8 mouse cellular contexts compared by ENCODE assay signal in genomic region chr9:105642460-105643371, GRCm38 (mm10). TPM values are rescaled to one million over a fixed set of nuclear protein-coding genes. Genes with fewer than 3 reads are reported as not detected.
DNase-seq lines count a peak whose midpoint lies in the region; ATAC-seq lines count a peak whose summit lies in the region.

TSS of gene Pik3r4 (plus strand) at chr9:105642978.

- peak within 1 kb of the TSS; percentile 91 for H3K4me2 ChIP-seq in hindbrain, embryonic 15.5 days

- H3K4me1 ChIP-seq in hindbrain, embryonic 15.5 days (replicated peaks): peaks cover 24% of the 10 kb centered on the region

- peak; percentile 91 for ATAC-seq in hindbrain, embryonic 15.5 days (ENCODE audit: low FRiP score, low read depth)

- H3K9ac ChIP-seq in hindbrain, embryonic 15.5 days: peak within 1 kb of the TSS; percentile 82

- DNase-seq in T-cell, adult 2 months (ENCODE audit: low spot score): peak; percentile 85
- peak; percentile 82 to 83 for DNase-seq in cerebellum, postnatal 36 days
- peak; percentile 80 to 91 for DNase-seq in frontal cortex, postnatal 36 days (ENCODE audit: low spot score in 2 of 2)
- peak; percentile 86 for DNase-seq in left cerebral cortex, adult 11 months (ENCODE audit: low spot score)
- peak; percentile 84 to 85 for DNase-seq in lung, postnatal 4 days
- DNase-seq in retina, postnatal 7 days (ENCODE audit: low read depth, low spot score): peak; percentile 84
- peak; percentile 72 for DNase-seq in urinary bladder, adult 2 months (ENCODE audit: low spot score)

- 0 out of 2 replicates have a peak, but pooled peaks cover 4% of the 10 kb centered on the region for H3K36me3 ChIP-seq in hindbrain, embryonic 15.5 days

- H3K9me3 ChIP-seq in hindbrain, embryonic 15.5 days: no peaks in the 10 kb centered on the region

- no peaks in the 10 kb centered on the region for H3K27me3 ChIP-seq in hindbrain, embryonic 15.5 days

- H3K4me3 ChIP-seq in hindbrain, embryonic 15.5 days: peak within 1 kb of the TSS; percentile 88

- WGBS in hindbrain, embryonic 15.5 days: 5% methylated on average over 37 of the region's 37 CpGs

- peak within 1 kb of the TSS; percentile 76 for H3K27ac ChIP-seq in hindbrain, embryonic 15.5 days (replicated peaks)

RNA-seq across cellular contexts. Expression of gene Pik3r4, which starts in this region (rescaled TPM):
- polyA plus RNA-seq in hindbrain, embryonic 15.5 days (2015; fragmentation: Nextera tagmentation; extraction: Ambion mirVana): 16.3 and 18.0 TPM in 2 replicates
- polyA plus RNA-seq in urinary bladder, adult 2 months (2012; rRNA removed): 18.1 and 25.5 TPM in 2 replicates

Comparison
In these comparisons a context has a peak if more than half of its experiments do, and no peak if none do; other contexts are left out.
1. Peak in every context shown above with its lines: DNase-seq, ATAC-seq, H3K4me3 ChIP-seq and H3K27ac ChIP-seq.